Mouse (Mus musculus) adrenal gland, postnatal 25 days (tissue): ENCODE results near the gene Ankrd9. TPM values are rescaled to one million over a fixed set of nuclear protein-coding genes. Genes with fewer than 3 reads are reported as not detected.

Source experiments
- DNase-seq: peaks from one replicate; pipeline ENCODE4 v3.0.0; 2021; ENCODE audit warnings: mixed read lengths
- total RNA-seq: library from RNA; stranded (reverse); gene quantifications from 2 replicates; pipeline ENCODE4 v1.2.3, GENCODE M21; 2021

Ankrd9 gene
- total RNA-seq, 1 experiment from 2014 or later = 22.3 TPM

GRCm38 (mm10) chr12:110990500-110990899 lies 11.7 kb upstream of the Ankrd9 start:
- no peak for DNase-seq

GRCm38 (mm10) chr12:110989409-110989808 lies 10.6 kb upstream of the Ankrd9 start:
- no peak for DNase-seq

- no peak for DNase-seq
Observed at GRCm38 (mm10) chr12:110986536-110987425, 7.9 kb upstream of the Ankrd9 start.

- DNase-seq = no peak
Observed at GRCm38 (mm10) chr12:110985141-110985540, 6.3 kb upstream of the Ankrd9 start.

- no peak for DNase-seq
Observed at GRCm38 (mm10) chr12:110984598-110984997, 5.8 kb upstream of the Ankrd9 start.

GRCm38 (mm10) chr12:110983714-110984113 lies 4.9 kb upstream of the Ankrd9 start:
- DNase-seq = no peak

GRCm38 (mm10) chr12:110983083-110983482 lies 4.2 kb upstream of the Ankrd9 start:
- no peak for DNase-seq

GRCm38 (mm10) chr12:110981736-110982135 lies 2.9 kb upstream of the Ankrd9 start:
- no peak for DNase-seq

- DNase-seq = no peak
Observed at GRCm38 (mm10) chr12:110979808-110980207, 968 bp upstream of the Ankrd9 start.

- DNase-seq = no peak
Observed at GRCm38 (mm10) chr12:110977896-110978606, 789 bp downstream of the Ankrd9 start.

- DNase-seq = no peak
Observed at GRCm38 (mm10) chr12:110977345-110977733, 1.5 kb downstream of the Ankrd9 start.

- no peak for DNase-seq
Observed at GRCm38 (mm10) chr12:110976589-110977344, 2.1 kb downstream of the Ankrd9 start.

- no peak for DNase-seq
Observed at GRCm38 (mm10) chr12:110975838-110976468, 2.9 kb downstream of the Ankrd9 start.

GRCm38 (mm10) chr12:110975385-110975784 lies 3.5 kb downstream of the Ankrd9 start:
- no peak for DNase-seq

- no peak for DNase-seq
Observed at GRCm38 (mm10) chr12:110974726-110975125, 4.1 kb downstream of the Ankrd9 start.

- DNase-seq = no peak
Observed at GRCm38 (mm10) chr12:110974295-110974694, 4.5 kb downstream of the Ankrd9 start.

GRCm38 (mm10) chr12:110973829-110974228 lies 5.0 kb downstream of the Ankrd9 start:
- no peak for DNase-seq

- no peak for DNase-seq
Observed at GRCm38 (mm10) chr12:110971972-110972371, 6.9 kb downstream of the Ankrd9 start.

GRCm38 (mm10) chr12:110970408-110970807 lies 8.4 kb downstream of the Ankrd9 start:
- DNase-seq = no peak

GRCm38 (mm10) chr12:110967146-110967545 lies 11.7 kb downstream of the Ankrd9 start:
- DNase-seq = no peak

GRCm38 (mm10) chr12:110966079-110966478 lies 12.8 kb downstream of the Ankrd9 start:
- DNase-seq = no peak

- no peak for DNase-seq
Observed at GRCm38 (mm10) chr12:110965500-110965899, 13.3 kb downstream of the Ankrd9 start.
